Mouse (Mus musculus): Measurements from ENCODE around the gene Abcc3. TPM values are rescaled to one million over a fixed set of nuclear protein-coding genes. Genes with fewer than 3 reads are reported as not detected.

Gene Abcc3
- polyA plus RNA-seq, 1 experiment: 0.18 TPM

- Histone ChIP-seq H3K27me3 (ENCODE audit: control insufficient read depth) (no peaks in the 10 kb centered on the region), H3K9me3 (ENCODE audit: control insufficient read depth, low read length) (no peaks in the 10 kb centered on the region), H3K36me3 (ENCODE audit: control insufficient read depth) (peaks cover 74% of the 10 kb centered on the region), H3K4me3 (replicated peaks) (peak overlapping the region; percentile 15), H3K4me1 (ENCODE audit: control insufficient read depth) (peaks cover 79% of the 10 kb centered on the region)
- TF ChIP-seq TAL1 (IDR thresholded peaks at IDR 0.05; ENCODE audit: low read length) (no peak), GATA1 (IDR thresholded peaks at IDR 0.05; ENCODE audit: low read length) (no peak)
Observed at GRCm38 (mm10) chr11:94317515-94317914, 75.3 kb downstream of the Abcc3 start.

- Histone ChIP-seq H3K27me3 (ENCODE audit: control insufficient read depth) (no peaks in the 10 kb centered on the region), H3K36me3 (ENCODE audit: control insufficient read depth) (peaks cover 77% of the 10 kb centered on the region), H3K4me3 (replicated peaks) (no peak overlapping the region)
Observed at GRCm38 (mm10) chr11:94317014-94317413, 75.8 kb downstream of the Abcc3 start.

GRCm38 (mm10) chr11:94316528-94316927, 76.3 kb downstream of the Abcc3 start:
- TF ChIP-seq GATA1 (IDR thresholded peaks at IDR 0.05; ENCODE audit: low read length) (no peak), TAL1 (IDR thresholded peaks at IDR 0.05; ENCODE audit: low read length) (no peak)
- Histone ChIP-seq H3K9me3 (ENCODE audit: control insufficient read depth, low read length) (no peaks in the 10 kb centered on the region), H3K36me3 (ENCODE audit: control insufficient read depth) (peaks cover 77% of the 10 kb centered on the region), H3K27me3 (ENCODE audit: control insufficient read depth) (no peaks in the 10 kb centered on the region), H3K4me3 (replicated peaks) (no peak overlapping the region), H3K4me1 (ENCODE audit: control insufficient read depth) (peaks cover 80% of the 10 kb centered on the region)

More at GRCm38 (mm10) chr11:94317014-94317413, 75.8 kb downstream of the Abcc3 start:
- H3K4me1 ChIP-seq (ENCODE audit: control insufficient read depth): peaks cover 77% of the 10 kb centered on the region
- TF ChIP-seq GATA1 (IDR thresholded peaks at IDR 0.05; ENCODE audit: low read length) (no peak), TAL1 (IDR thresholded peaks at IDR 0.05; ENCODE audit: low read length) (no peak)
- H3K9me3 ChIP-seq (ENCODE audit: control insufficient read depth, low read length): no peaks in the 10 kb centered on the region

GRCm38 (mm10) chr11:94315308-94315707, 77.5 kb downstream of the Abcc3 start:
- H3K4me3 ChIP-seq (replicated peaks): no peak overlapping the region
- H3K4me1 ChIP-seq (ENCODE audit: control insufficient read depth): peaks cover 87% of the 10 kb centered on the region
- H3K36me3 ChIP-seq (ENCODE audit: control insufficient read depth): peaks cover 88% of the 10 kb centered on the region
- TF ChIP-seq TAL1 (IDR thresholded peaks at IDR 0.05; ENCODE audit: low read length): no peak
- no peak for TF ChIP-seq GATA1 (IDR thresholded peaks at IDR 0.05; ENCODE audit: low read length)
- no peaks in the 10 kb centered on the region for H3K9me3 ChIP-seq (ENCODE audit: control insufficient read depth, low read length)
- no peaks in the 10 kb centered on the region for H3K27me3 ChIP-seq (ENCODE audit: control insufficient read depth)

- no peak overlapping the region for H3K4me3 ChIP-seq (replicated peaks)
- peaks cover 77% of the 10 kb centered on the region for H3K4me1 ChIP-seq (ENCODE audit: control insufficient read depth)
- peaks cover 88% of the 10 kb centered on the region for H3K36me3 ChIP-seq (ENCODE audit: control insufficient read depth)
Observed at GRCm38 (mm10) chr11:94314098-94314652, 78.6 kb downstream of the Abcc3 start.

GRCm38 (mm10) chr11:94312733-94313132, 80.1 kb downstream of the Abcc3 start:
- no peaks in the 10 kb centered on the region for H3K9me3 ChIP-seq (ENCODE audit: control insufficient read depth, low read length)
- H3K4me3 ChIP-seq (replicated peaks): no peak overlapping the region
- no peaks in the 10 kb centered on the region for H3K27me3 ChIP-seq (ENCODE audit: control insufficient read depth)
- H3K36me3 ChIP-seq (ENCODE audit: control insufficient read depth): peaks cover 88% of the 10 kb centered on the region
- peaks cover 62% of the 10 kb centered on the region for H3K4me1 ChIP-seq (ENCODE audit: control insufficient read depth)
- TF ChIP-seq TAL1 (IDR thresholded peaks at IDR 0.05; ENCODE audit: low read length) (no peak), GATA1 (IDR thresholded peaks at IDR 0.05; ENCODE audit: low read length) (no peak)

More at GRCm38 (mm10) chr11:94314098-94314652, 78.6 kb downstream of the Abcc3 start:
- TF ChIP-seq TAL1 (IDR thresholded peaks at IDR 0.05; ENCODE audit: low read length) (no peak), GATA1 (IDR thresholded peaks at IDR 0.05; ENCODE audit: low read length) (no peak)
- H3K27me3 ChIP-seq (ENCODE audit: control insufficient read depth): no peaks in the 10 kb centered on the region
- H3K9me3 ChIP-seq (ENCODE audit: control insufficient read depth, low read length): no peaks in the 10 kb centered on the region

- TF ChIP-seq GATA1 (IDR thresholded peaks at IDR 0.05; ENCODE audit: low read length) (no peak), TAL1 (IDR thresholded peaks at IDR 0.05; ENCODE audit: low read length) (no peak)
Observed at GRCm38 (mm10) chr11:94294996-94295845, 97.6 kb downstream of the Abcc3 start.

More at GRCm38 (mm10) chr11:94294996-94295845, 97.6 kb downstream of the Abcc3 start:
- peaks cover 30% of the 10 kb centered on the region for H3K4me1 ChIP-seq (ENCODE audit: control insufficient read depth)
- H3K9me3 ChIP-seq (ENCODE audit: control insufficient read depth, low read length): no peaks in the 10 kb centered on the region
- H3K4me3 ChIP-seq (replicated peaks): no peak overlapping the region
- H3K36me3 ChIP-seq (ENCODE audit: control insufficient read depth): peaks cover 100% of the 10 kb centered on the region
- H3K27me3 ChIP-seq (ENCODE audit: control insufficient read depth): no peaks in the 10 kb centered on the region

Other genes with a start within 250 kb of the Abcc3 start
- gene Tob1, start 181.5 kb downstream of the Abcc3 start, polyA plus RNA-seq (2012): 1.2 and 1.3 TPM in 2 replicates
- gene Wfikkn2, start 147.0 kb downstream of the Abcc3 start, polyA plus RNA-seq (2012): 0.01 TPM in 1 of 2 replicates, not detected in the other
- gene Gm21885, start 111.1 kb downstream of the Abcc3 start, polyA plus RNA-seq (2012): not detected in 2 replicates
- gene Luc7l3, start 71.0 kb downstream of the Abcc3 start, polyA plus RNA-seq (2012): 3.7 and 5.2 TPM in 2 replicates
- gene Ankrd40, start 65.0 kb downstream of the Abcc3 start, polyA plus RNA-seq (2012): 7.4 and 9.9 TPM in 2 replicates
- 10.3 and 14.4 TPM in 2 replicates for gene Cacna1g, start 81.2 kb upstream of the Abcc3 start, polyA plus RNA-seq (2012)
- not detected in 2 replicates for gene Spata20, start 93.2 kb upstream of the Abcc3 start, polyA plus RNA-seq (2012)
- gene Epn3, start 107.0 kb upstream of the Abcc3 start, polyA plus RNA-seq (2012): not detected in 2 replicates
- not detected in 2 replicates for gene Mycbpap, start 128.7 kb upstream of the Abcc3 start, polyA plus RNA-seq (2012)
- gene Rsad1, start 156.3 kb upstream of the Abcc3 start, polyA plus RNA-seq (2012): 0.02 TPM in 1 of 2 replicates, not detected in the other
- not detected in 2 replicates for gene Chad, start 172.1 kb upstream of the Abcc3 start, polyA plus RNA-seq (2012)
- 0.06 and 0.09 TPM in 2 replicates for gene Acsf2, start 208.9 kb upstream of the Abcc3 start, polyA plus RNA-seq (2012)
- gene Lrrc59, start 236.8 kb upstream of the Abcc3 start, polyA plus RNA-seq (2012): 4.9 and 6.1 TPM in 2 replicates